Mouse (Mus musculus) ES-E14 (cell line): Measurements from ENCODE around the gene Gm9045. TPM values are rescaled to one million over a fixed set of nuclear protein-coding genes. Genes with fewer than 3 reads are reported as not detected.
"Not testable (repeated sequence)": the region's sequence is repeated elsewhere in the genome, so short reads cannot be mapped to it uniquely, and the experiment has no call there.

Experiments used
- DNase-seq: peaks from one replicate; pipeline ENCODE4 v3.0.0-alpha.2; 2013; ENCODE audit warnings: low read depth, low spot score
- H3K27ac ChIP-seq: 2 replicates; pipeline ENCODE4 v1.5.1; 2012; ENCODE audit warnings: low read depth, mild to moderate bottlenecking, low read length, moderate library complexity, mixed read lengths; ENCODE audit not compliant: poor library complexity, insufficient read depth, severe bottlenecking
- H3K36me3 ChIP-seq: 2 replicates; pipeline ENCODE4 v1.6.1; 2012; ENCODE audit warnings: mild to moderate bottlenecking, low read length, moderate library complexity, mixed read lengths; ENCODE audit not compliant: control insufficient read depth, poor library complexity, insufficient read depth, severe bottlenecking
- H3K4me1 ChIP-seq, 2 experiments: fragments of 150-350 bp in 1 of 2; sonication (generic) in 1 of 2; 2 replicates each; pipeline ENCODE4 v1.6.1; 2012; ENCODE audit warnings: low read length in 2 of 2, mild to moderate bottlenecking in 1 of 2, mixed read lengths in 1 of 2; ENCODE audit not compliant: control insufficient read depth in 2 of 2, insufficient read depth in 2 of 2, poor library complexity in 1 of 2
- H3K4me3 ChIP-seq, 2 experiments: fragments of 150-350 bp in 1 of 2; sonication (generic) in 1 of 2; 2 replicates each; pipeline ENCODE4 v1.5.1; 2012; ENCODE audit warnings: low read length in 2 of 2, low read depth in 1 of 2, mild to moderate bottlenecking in 1 of 2, mixed read lengths in 1 of 2; ENCODE audit not compliant: insufficient read depth in 1 of 2, poor library complexity in 1 of 2, severe bottlenecking in 1 of 2
- H3K9ac ChIP-seq: 2 replicates; pipeline ENCODE4 v1.6.1; 2012; ENCODE audit warnings: low read depth, mild to moderate bottlenecking, low read length, mixed read lengths; ENCODE audit not compliant: poor library complexity, insufficient read depth, severe bottlenecking
- H3K9me3 ChIP-seq: fragments of 150-350 bp; sonication (generic); 2 replicates; pipeline ENCODE4 v1.6.1; 2012; ENCODE audit warnings: low read depth, mild to moderate bottlenecking, low read length; ENCODE audit not compliant: control insufficient read depth, insufficient read depth
- CHD2 ChIP-seq: IDR thresholded peaks from 2 replicates; pipeline ENCODE4 v1.6.1; 2014; ENCODE audit warnings: mild to moderate bottlenecking, low read depth, low read length, inconsistent platforms
- HCFC1 ChIP-seq: IDR thresholded peaks from 2 replicates; pipeline ENCODE4 v1.6.1; 2012; ENCODE audit warnings: low read length, inconsistent platforms, borderline replicate concordance; ENCODE audit not compliant: insufficient read depth
- MAFK ChIP-seq: IDR thresholded peaks from 2 replicates; pipeline ENCODE4 v1.6.1; 2014; ENCODE audit warnings: mild to moderate bottlenecking, low read depth, low read length, inconsistent platforms; ENCODE audit not compliant: insufficient read depth
- ZC3H11A ChIP-seq: IDR thresholded peaks from 2 replicates; pipeline ENCODE4 v1.6.1; 2012; ENCODE audit warnings: low read depth, mild to moderate bottlenecking, inconsistent platforms, low read length, borderline replicate concordance
- ZNF384 ChIP-seq: IDR thresholded peaks from 2 replicates; pipeline ENCODE4 v1.6.1; 2012; ENCODE audit warnings: low read depth, low read length, inconsistent platforms
- in situ Hi-C, 2 experiments: fragments of 600-800 bp; cut with MboI; formaldehyde crosslinking; loops; one replicate each; pipeline ENCODE4 v1.15.1; 2025; ENCODE audit warnings: low sequenced_read_pairs in 2 of 2, inconsistent platforms in 1 of 2; ENCODE audit not compliant: unreplicated experiment in 2 of 2
- total RNA-seq: library from RNA; depleted of rRNA; stranded (reverse); fragments of 300-350 nt; gene quantifications from 2 replicates; pipeline ENCODE4 v1.2.3, GENCODE M21; 2012; rRNA removed

Gene Gm9045
- total RNA-seq: 0.71 and 1.1 TPM in 2 replicates

DNA sequence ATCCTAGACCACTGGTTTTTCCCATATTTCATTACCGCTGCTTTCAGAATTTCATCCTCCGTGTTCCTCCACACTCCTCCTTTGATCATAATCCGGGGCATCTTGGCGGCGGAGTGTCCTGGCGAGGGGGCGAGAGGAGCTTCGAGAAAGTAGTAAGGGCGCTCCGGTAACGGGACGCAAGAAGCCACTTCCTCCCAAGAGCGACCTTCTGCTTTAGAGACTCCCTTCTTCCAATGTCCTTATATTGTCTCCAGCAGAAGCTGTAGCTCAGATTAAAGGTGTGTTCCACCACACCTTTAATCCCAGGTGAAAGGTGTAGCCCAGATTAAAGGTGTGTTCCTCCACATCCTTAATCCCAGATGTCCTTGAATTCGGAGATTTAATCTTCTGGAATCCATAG is at the start of gene Gm9045:
TSS of gene Gm9045 (minus strand) at position 101 of the 400 bp plus-strand sequence.
- DNase-seq, H3K27ac ChIP-seq, H3K9me3 ChIP-seq, H3K9ac ChIP-seq, in situ Hi-C loops, H3K4me3 ChIP-seq, H3K4me1 ChIP-seq, H3K36me3 ChIP-seq: not testable (repeated sequence)

GRCm38 (mm10) chr10:118370443-118370842 is 32.8 kb upstream of the Gm9045 start:
- Histone ChIP-seq H3K4me1 (no peaks in the 10 kb centered on the region), H3K9ac (no peak overlapping the region), H3K4me3 (no peak overlapping the region), H3K9me3 (no peaks in the 10 kb centered on the region), H3K36me3 (no peaks in the 10 kb centered on the region), H3K27ac (no peak overlapping the region)
- peak; percentile 69 for TF ChIP-seq ZNF384
- TF ChIP-seq MAFK: no peak; the same call in 1 of the 2 replicates
- TF ChIP-seq CHD2: no peak
- TF ChIP-seq ZC3H11A: peak; percentile 99
- TF ChIP-seq HCFC1: no peak
- peak; percentile 78 for DNase-seq
- in situ Hi-C loops: no loop called here

DNA sequence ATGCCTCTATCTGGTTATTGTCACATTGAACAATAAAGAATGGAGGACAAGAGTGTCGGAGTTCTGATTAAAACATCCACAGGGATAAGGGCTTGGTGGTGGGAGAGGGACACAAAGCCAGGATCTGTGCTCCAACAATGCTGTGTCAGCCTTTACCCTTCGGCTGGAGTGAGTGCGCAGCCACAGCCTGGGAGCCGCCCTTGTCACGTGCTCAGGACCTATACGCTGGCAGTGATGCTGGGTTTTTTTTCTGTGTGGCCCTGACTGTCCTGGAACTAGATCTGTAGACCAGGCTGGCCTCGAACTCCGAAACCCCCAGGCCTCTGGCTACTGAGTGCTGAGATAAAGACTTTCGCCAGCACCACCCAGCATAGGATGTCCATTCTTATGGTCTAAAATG is 31.9 kb upstream of the Gm9045 start:
- TF ChIP-seq MAFK: peak; percentile 56; the same call in 1 of the 2 replicates
- TF ChIP-seq ZNF384: no peak
- in situ Hi-C loops: no loop called here
- Histone ChIP-seq H3K9ac (no peak overlapping the region), H3K27ac (no peak overlapping the region), H3K4me1 (no peaks in the 10 kb centered on the region), H3K4me3 (no peak overlapping the region), H3K9me3 (no peaks in the 10 kb centered on the region), H3K36me3 (no peaks in the 10 kb centered on the region)
- no peak for DNase-seq

DNA sequence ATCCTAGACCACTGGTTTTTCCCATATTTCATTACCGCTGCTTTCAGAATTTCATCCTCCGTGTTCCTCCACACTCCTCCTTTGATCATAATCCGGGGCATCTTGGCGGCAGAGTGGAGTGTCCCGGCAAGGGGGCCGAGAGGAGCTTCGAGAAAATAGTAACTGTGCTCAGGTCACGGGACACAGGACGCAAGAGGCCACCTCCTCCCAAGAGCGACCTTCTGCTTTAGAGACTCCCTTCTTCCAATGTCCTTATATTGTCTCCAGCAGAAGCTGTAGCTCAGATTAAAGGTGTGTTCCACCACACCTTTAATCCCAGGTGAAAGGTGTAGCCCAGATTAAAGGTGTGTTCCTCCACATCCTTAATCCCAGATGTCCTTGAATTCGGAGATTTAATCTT is 16.4 kb upstream of the Gm9045 start, which contains the start of gene Gm9049:
TSS of gene Gm9049 (minus strand) at position 101 of the 400 bp plus-strand sequence.
- H3K27ac ChIP-seq, H3K4me1 ChIP-seq, H3K9ac ChIP-seq, H3K36me3 ChIP-seq, H3K4me3 ChIP-seq, in situ Hi-C loops, DNase-seq, H3K9me3 ChIP-seq: not testable (repeated sequence)

DNA sequence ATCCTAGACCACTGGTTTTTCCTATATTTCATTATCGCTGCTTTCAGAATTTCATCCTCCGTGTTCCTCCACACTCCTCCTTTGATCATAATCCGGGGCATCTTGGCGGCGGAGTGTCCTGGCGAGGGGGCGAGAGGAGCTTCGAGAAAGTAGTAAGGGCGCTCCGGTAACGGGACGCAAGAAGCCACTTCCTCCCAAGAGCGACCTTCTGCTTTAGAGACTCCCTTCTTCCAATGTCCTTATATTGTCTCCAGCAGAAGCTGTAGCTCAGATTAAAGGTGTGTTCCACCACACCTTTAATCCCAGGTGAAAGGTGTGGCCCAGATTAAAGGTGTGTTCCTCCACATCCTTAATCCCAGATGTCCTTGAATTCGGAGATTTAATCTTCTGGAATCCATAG is 10.9 kb upstream of the Gm9045 start, which contains the start of gene Gm9048:
TSS of gene Gm9048 (minus strand) at position 101 of the 400 bp plus-strand sequence.
- H3K9me3 ChIP-seq, H3K9ac ChIP-seq, H3K4me1 ChIP-seq, H3K4me3 ChIP-seq, DNase-seq, H3K27ac ChIP-seq, in situ Hi-C loops, H3K36me3 ChIP-seq: not testable (repeated sequence)

GRCm38 (mm10) chr10:118343155-118343554 is 5.5 kb upstream of the Gm9045 start, which contains the start of gene Gm9046:
Gene Gm9046 (minus strand): TSS chr10:118343255.
- DNase-seq, H3K9ac ChIP-seq, in situ Hi-C loops, H3K4me1 ChIP-seq, H3K4me3 ChIP-seq, H3K27ac ChIP-seq, H3K36me3 ChIP-seq, H3K9me3 ChIP-seq: not testable (repeated sequence)

- H3K36me3 ChIP-seq, DNase-seq, H3K4me3 ChIP-seq, in situ Hi-C loops, H3K4me1 ChIP-seq, H3K27ac ChIP-seq, H3K9ac ChIP-seq, H3K9me3 ChIP-seq: not testable (repeated sequence)
These were observed 5.3 kb downstream of the Gm9045 start, which contains the start of gene Gm9044 for GRCm38 (mm10) chr10:118332308-118332707. Gene Gm9044 (minus strand): TSS chr10:118332408.

DNA sequence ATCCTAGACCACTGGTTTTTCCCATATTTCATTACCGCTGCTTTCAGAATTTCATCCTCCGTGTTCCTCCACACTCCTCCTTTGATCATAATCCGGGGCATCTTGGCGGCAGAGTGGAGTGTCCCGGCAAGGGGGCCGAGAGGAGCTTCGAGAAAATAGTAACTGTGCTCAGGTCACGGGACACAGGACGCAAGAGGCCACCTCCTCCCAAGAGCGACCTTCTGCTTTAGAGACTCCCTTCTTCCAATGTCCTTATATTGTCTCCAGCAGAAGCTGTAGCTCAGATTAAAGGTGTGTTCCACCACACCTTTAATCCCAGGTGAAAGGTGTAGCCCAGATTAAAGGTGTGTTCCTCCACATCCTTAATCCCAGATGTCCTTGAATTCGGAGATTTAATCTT is 10.8 kb downstream of the Gm9045 start, which contains the start of gene Gm9040:
TSS of gene Gm9040 (minus strand) at position 101 of the 400 bp plus-strand sequence.
- H3K4me1 ChIP-seq, H3K9me3 ChIP-seq, H3K9ac ChIP-seq, DNase-seq, in situ Hi-C loops, H3K27ac ChIP-seq, H3K36me3 ChIP-seq, H3K4me3 ChIP-seq: not testable (repeated sequence)
